8 mouse cellular contexts compared by ENCODE assay signal in the genomic region with DNA sequence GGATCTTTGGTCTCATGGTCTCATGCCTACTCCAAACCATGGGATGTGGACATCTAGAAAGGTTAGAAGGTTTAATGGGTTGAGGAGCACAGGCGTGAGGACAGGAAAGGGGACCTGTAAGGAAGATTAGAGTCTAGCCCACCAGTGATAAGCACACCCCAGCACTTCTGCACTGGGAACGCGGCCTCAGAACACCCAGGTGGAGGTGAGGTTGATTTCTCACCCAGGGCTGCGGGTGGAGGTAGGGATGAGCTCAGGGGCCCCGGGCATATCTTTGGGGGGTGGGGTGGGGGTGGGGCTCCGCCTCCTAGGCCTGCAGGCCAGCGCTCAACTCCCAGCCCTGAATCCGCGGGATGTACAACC. TPM values are rescaled to one million over a fixed set of nuclear protein-coding genes. Genes with fewer than 3 reads are reported as not detected.
DNase-seq lines count a peak whose midpoint lies in the region; ATAC-seq and TF ChIP-seq lines count a peak whose summit lies in the region.

No protein-coding gene starts in this region.

- H3K27me3 ChIP-seq in kidney, embryonic 15.5 days: 0 out of 2 replicates have a peak, but pooled peaks cover 6% of the 10 kb centered on the region
- H3K27me3 ChIP-seq in hindbrain, embryonic 14.5 days (ENCODE audit: control insufficient read depth, insufficient read depth, low read length): no peaks in the 10 kb centered on the region
- peaks cover 8% of the 10 kb centered on the region; the same call in 1 of the 2 replicates for H3K27me3 ChIP-seq in midbrain, embryonic 14.5 days (ENCODE audit: control insufficient read depth, insufficient read depth, low read length)

- TF ChIP-seq CTCF in cortical plate, adult 2 months (IDR thresholded peaks at IDR 0.05; ENCODE audit: extremely low read depth, insufficient read depth, low read length): no peak

- no peak for DNase-seq in kidney, postnatal 36 days
- DNase-seq in hindbrain, embryonic 14.5 days (ENCODE audit: low spot score): no peak
- DNase-seq in midbrain, embryonic 14.5 days: no peak
- no peak for DNase-seq in urinary bladder, postnatal 25 days (ENCODE audit: low spot score)
- DNase-seq in embryo, embryonic 10.5 days (ENCODE audit: low spot score): no peak
- no peak for DNase-seq in spleen, adult 18-20 months

- TF ChIP-seq POLR2A in cortical plate, adult 2 months (IDR thresholded peaks at IDR 0.05; ENCODE audit: extremely low read depth, insufficient read depth, low read length): no peak

- WGBS in kidney, embryonic 15.5 days: 4% methylated on average over 9 of the region's 9 CpGs
- 5% methylated on average over 9 of the region's 9 CpGs for WGBS in hindbrain, embryonic 14.5 days
- 4% methylated on average over 9 of the region's 9 CpGs for WGBS in midbrain, embryonic 14.5 days

- H3K36me3 ChIP-seq in kidney, embryonic 15.5 days: no peaks in the 10 kb centered on the region
- H3K36me3 ChIP-seq in hindbrain, embryonic 14.5 days (replicated peaks; ENCODE audit: control insufficient read depth, insufficient read depth): no peaks in the 10 kb centered on the region
- H3K36me3 ChIP-seq in midbrain, embryonic 14.5 days (ENCODE audit: control insufficient read depth, insufficient read depth, low read length): no peaks in the 10 kb centered on the region

- H3K27ac ChIP-seq in kidney, embryonic 15.5 days: peak overlapping the region; percentile 93
- peak overlapping the region; percentile 47 for H3K27ac ChIP-seq in cortical plate, adult 2 months (ENCODE audit: insufficient read depth, low read length)
- no peak overlapping the region for H3K27ac ChIP-seq in hindbrain, embryonic 14.5 days
- H3K27ac ChIP-seq in midbrain, embryonic 14.5 days (replicated peaks; ENCODE audit: low read depth, low read length): no peak overlapping the region

- H3K4me3 ChIP-seq in kidney, embryonic 15.5 days (replicated peaks): peak overlapping the region; percentile 64
- H3K4me3 ChIP-seq in cortical plate, adult 2 months (ENCODE audit: insufficient read depth, low read length): peak overlapping the region; percentile 93
- peak overlapping the region; percentile 54 for H3K4me3 ChIP-seq in hindbrain, embryonic 14.5 days (replicated peaks; ENCODE audit: low read length)
- H3K4me3 ChIP-seq in midbrain, embryonic 14.5 days (replicated peaks; ENCODE audit: low read depth, low read length): peak overlapping the region; percentile 56

- peak overlapping the region; percentile 76 for H3K4me2 ChIP-seq in kidney, embryonic 15.5 days
- peak overlapping the region; percentile 65 for H3K4me2 ChIP-seq in hindbrain, embryonic 14.5 days (replicated peaks)
- peak overlapping the region; percentile 71 for H3K4me2 ChIP-seq in midbrain, embryonic 14.5 days (ENCODE audit: low read length)

- no peak for ATAC-seq in kidney, embryonic 15.5 days (replicated peaks; ENCODE audit: low FRiP score)
- ATAC-seq in hindbrain, embryonic 14.5 days (ENCODE audit: low FRiP score): no peak
- no peak; the same call in 1 of the 2 replicates for ATAC-seq in midbrain, embryonic 14.5 days (ENCODE audit: low FRiP score, low TSS enrichment)

- H3K9ac ChIP-seq in kidney, embryonic 15.5 days: peak overlapping the region; percentile 55
- peak overlapping the region; percentile 64 for H3K9ac ChIP-seq in hindbrain, embryonic 14.5 days
- peak overlapping the region; percentile 62 for H3K9ac ChIP-seq in midbrain, embryonic 14.5 days (replicated peaks; ENCODE audit: low read length)

- H3K4me1 ChIP-seq in kidney, embryonic 15.5 days: peaks cover 41% of the 10 kb centered on the region
- no peaks in the 10 kb centered on the region for H3K4me1 ChIP-seq in cortical plate, adult 2 months (ENCODE audit: control insufficient read depth, insufficient read depth, low read length)
- H3K4me1 ChIP-seq in hindbrain, embryonic 14.5 days (replicated peaks; ENCODE audit: control insufficient read depth, insufficient read depth, low read length): peaks cover 13% of the 10 kb centered on the region
- 0 out of 2 replicates have a peak, but pooled peaks cover 3% of the 10 kb centered on the region for H3K4me1 ChIP-seq in midbrain, embryonic 14.5 days (ENCODE audit: control insufficient read depth, insufficient read depth, low read length)

- no peaks in the 10 kb centered on the region for H3K9me3 ChIP-seq in kidney, embryonic 15.5 days (replicated peaks)
- H3K9me3 ChIP-seq in hindbrain, embryonic 14.5 days (ENCODE audit: control insufficient read depth, low read length): no peaks in the 10 kb centered on the region
- no peaks in the 10 kb centered on the region for H3K9me3 ChIP-seq in midbrain, embryonic 14.5 days (ENCODE audit: control insufficient read depth, low read length)

RNA-seq across cellular contexts. Expression of gene Capn5, which starts 0.5 kb away (rescaled TPM):
- 12.7 and 14.1 TPM in 2 replicates for polyA plus RNA-seq in kidney, embryonic 15.5 days (2015; fragmentation: Nextera tagmentation; extraction: Ambion mirVana)
- 36.1 and 36.5 TPM in 2 replicates for polyA plus RNA-seq in cortical plate, adult 2 months (2012; rRNA removed)
- 16.7 and 18.0 TPM in 2 replicates for polyA plus RNA-seq in hindbrain, embryonic 14.5 days (2014; fragmentation: Nextera tagmentation; extraction: Ambion mirVana)
- polyA plus RNA-seq in midbrain, embryonic 14.5 days (2014; fragmentation: Nextera tagmentation; extraction: Ambion mirVana): 9.8 and 9.9 TPM in 2 replicates

RNA-seq across cellular contexts. Expression of gene B3gnt6, which starts 21.7 kb away (rescaled TPM):
- 0.06 TPM in 1 of 2 replicates, not detected in the other for polyA plus RNA-seq in kidney, embryonic 15.5 days (2015; fragmentation: Nextera tagmentation; extraction: Ambion mirVana)
- polyA plus RNA-seq in cortical plate, adult 2 months (2012; rRNA removed): 0.40 and 0.61 TPM in 2 replicates
- 0.25 and 0.31 TPM in 2 replicates for polyA plus RNA-seq in hindbrain, embryonic 14.5 days (2014; fragmentation: Nextera tagmentation; extraction: Ambion mirVana)
- 0.12 and 0.32 TPM in 2 replicates for polyA plus RNA-seq in midbrain, embryonic 14.5 days (2014; fragmentation: Nextera tagmentation; extraction: Ambion mirVana)

RNA-seq across cellular contexts. Expression of gene Omp, which starts 32.2 kb away (rescaled TPM):
- 0.39 and 0.60 TPM in 2 replicates for polyA plus RNA-seq in kidney, embryonic 15.5 days (2015; fragmentation: Nextera tagmentation; extraction: Ambion mirVana)
- 0.33 and 0.34 TPM in 2 replicates for polyA plus RNA-seq in cortical plate, adult 2 months (2012; rRNA removed)
- polyA plus RNA-seq in hindbrain, embryonic 14.5 days (2014; fragmentation: Nextera tagmentation; extraction: Ambion mirVana): 0.31 and 0.32 TPM in 2 replicates
- 0.29 and 0.43 TPM in 2 replicates for polyA plus RNA-seq in midbrain, embryonic 14.5 days (2014; fragmentation: Nextera tagmentation; extraction: Ambion mirVana)

RNA-seq across cellular contexts. Expression of gene Myo7a, which starts 58.2 kb away (rescaled TPM):
- 14.4 and 15.4 TPM in 2 replicates for polyA plus RNA-seq in kidney, embryonic 15.5 days (2015; fragmentation: Nextera tagmentation; extraction: Ambion mirVana)
- polyA plus RNA-seq in cortical plate, adult 2 months (2012; rRNA removed): 20.3 and 23.1 TPM in 2 replicates
- polyA plus RNA-seq in hindbrain, embryonic 14.5 days (2014; fragmentation: Nextera tagmentation; extraction: Ambion mirVana): 20.0 and 24.3 TPM in 2 replicates
- 20.3 and 21.0 TPM in 2 replicates for polyA plus RNA-seq in midbrain, embryonic 14.5 days (2014; fragmentation: Nextera tagmentation; extraction: Ambion mirVana)

Comparison
In these comparisons a context has a peak if more than half of its experiments do, and no peak if none do; other contexts are left out.
1. H3K27ac ChIP-seq: peak in kidney, embryonic 15.5 days (single experiment) and cortical plate, adult 2 months (single experiment); none in hindbrain, embryonic 14.5 days (single experiment) and midbrain, embryonic 14.5 days (single experiment).
2. Peak in every context shown above with its lines, with median percentiles within 50 percentile points of each other: H3K4me2 ChIP-seq, H3K4me3 ChIP-seq and H3K9ac ChIP-seq.